Mouse (Mus musculus): ENCODE measurements around the gene Rpe. TPM values are rescaled to one million over a fixed set of nuclear protein-coding genes. Genes with fewer than 3 reads are reported as not detected.

Rpe gene
- 48.4 and 51.4 TPM in 2 replicates for polyA plus RNA-seq (2016; fragmentation: Nextera tagmentation; extraction: Ambion mirVana)

GRCm38 (mm10) chr1:66700693-66701575 is at the start of gene Rpe:
Rpe (plus strand) TSS chr1:66700831.
- Histone ChIP-seq H3K4me1 (peaks cover 15% of the 10 kb centered on the region), H3K27me3 (no peaks in the 10 kb centered on the region), H3K9me3 (replicated peaks) (no peaks in the 10 kb centered on the region), H3K27ac (peak within 1 kb of the TSS; percentile 81), H3K4me2 (replicated peaks) (peak within 1 kb of the TSS; percentile 64), H3K4me3 (peak within 1 kb of the TSS; percentile 86), H3K9ac (peak within 1 kb of the TSS; percentile 78), H3K36me3 (no peaks in the 10 kb centered on the region)
- peak; percentile 100 for ATAC-seq (ENCODE audit: low FRiP score)
- under 1% methylated on average over 73 of the region's 73 CpGs for whole genome bisulfite sequencing

GRCm38 (mm10) chr1:66655119-66655746 is 45.4 kb upstream of the Rpe start:
- H3K27ac ChIP-seq: peak overlapping the region; percentile 66
- H3K9ac ChIP-seq: no peak overlapping the region
- no peaks in the 10 kb centered on the region for H3K27me3 ChIP-seq
- peaks cover 8% of the 10 kb centered on the region for H3K4me1 ChIP-seq
- no peak overlapping the region for H3K4me2 ChIP-seq (replicated peaks)
- ATAC-seq (ENCODE audit: low FRiP score): peak; percentile 98
- no peak overlapping the region for H3K4me3 ChIP-seq
- H3K9me3 ChIP-seq (replicated peaks): no peaks in the 10 kb centered on the region
- H3K36me3 ChIP-seq: no peaks in the 10 kb centered on the region
- 39% methylated on average over 4 of the region's 4 CpGs for WGBS

- Histone ChIP-seq H3K4me2 (replicated peaks) (no peak overlapping the region), H3K9ac (no peak overlapping the region), H3K27me3 (no peaks in the 10 kb centered on the region), H3K27ac (no peak overlapping the region), H3K36me3 (no peaks in the 10 kb centered on the region), H3K4me1 (peaks cover 8% of the 10 kb centered on the region), H3K4me3 (no peak overlapping the region), H3K9me3 (replicated peaks) (no peaks in the 10 kb centered on the region)
- ATAC-seq (ENCODE audit: low FRiP score): peak; percentile 55; the same call in 1 of the 2 replicates
Measured at GRCm38 (mm10) chr1:66655747-66656119, 44.9 kb upstream of the Rpe start.

GRCm38 (mm10) chr1:66671475-66671874 is 29.2 kb upstream of the Rpe start:
- H3K9me3 ChIP-seq (replicated peaks): no peaks in the 10 kb centered on the region
- no peaks in the 10 kb centered on the region for H3K4me1 ChIP-seq
- WGBS: 61% methylated on average over 7 of the region's 7 CpGs

GRCm38 (mm10) chr1:66672812-66673211 is 27.8 kb upstream of the Rpe start:
- Histone ChIP-seq H3K4me2 (replicated peaks) (no peak overlapping the region), H3K27ac (no peak overlapping the region), H3K36me3 (no peaks in the 10 kb centered on the region), H3K4me3 (no peak overlapping the region), H3K9me3 (replicated peaks) (no peaks in the 10 kb centered on the region), H3K4me1 (no peaks in the 10 kb centered on the region), H3K9ac (no peak overlapping the region), H3K27me3 (no peaks in the 10 kb centered on the region)
- no peak for ATAC-seq (ENCODE audit: low FRiP score)
- 92% methylated on average over 7 of the region's 7 CpGs for whole genome bisulfite sequencing

More at GRCm38 (mm10) chr1:66671475-66671874, 29.2 kb upstream of the Rpe start:
- Histone ChIP-seq H3K27me3 (no peaks in the 10 kb centered on the region), H3K9ac (no peak overlapping the region), H3K27ac (no peak overlapping the region), H3K36me3 (no peaks in the 10 kb centered on the region), H3K4me2 (replicated peaks) (no peak overlapping the region), H3K4me3 (no peak overlapping the region)
- ATAC-seq (ENCODE audit: low FRiP score): no peak

DNA sequence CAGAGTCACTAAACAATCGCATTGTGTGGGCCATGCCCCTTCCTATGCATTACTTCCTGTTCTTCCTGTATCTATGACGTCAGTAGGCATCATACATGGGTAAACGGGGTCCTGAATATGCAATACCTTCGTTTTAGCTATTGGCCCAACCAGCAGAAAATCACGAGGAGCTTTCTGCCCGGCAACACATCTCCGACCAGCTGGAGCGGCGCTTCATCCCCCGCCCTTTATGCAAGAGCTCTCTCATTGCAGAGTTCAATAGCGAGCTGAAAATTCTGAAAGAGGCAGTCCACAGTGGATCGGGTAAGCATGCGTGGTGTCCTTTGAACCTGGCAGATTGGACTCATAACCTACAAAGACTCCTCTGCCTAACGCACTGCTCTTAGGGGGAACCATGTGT is 22.7 kb upstream of the Rpe start:
- no peak for ATAC-seq (ENCODE audit: low FRiP score)
- Histone ChIP-seq H3K4me2 (replicated peaks) (no peak overlapping the region), H3K27ac (no peak overlapping the region), H3K36me3 (no peaks in the 10 kb centered on the region), H3K9ac (no peak overlapping the region), H3K27me3 (no peaks in the 10 kb centered on the region), H3K9me3 (replicated peaks) (no peaks in the 10 kb centered on the region), H3K4me3 (no peak overlapping the region), H3K4me1 (no peaks in the 10 kb centered on the region)
- WGBS: 74% methylated on average over 14 of the region's 14 CpGs

GRCm38 (mm10) chr1:66678662-66679061 is 22.0 kb upstream of the Rpe start:
- ATAC-seq (ENCODE audit: low FRiP score): no peak
- no peak overlapping the region for H3K27ac ChIP-seq
- H3K4me1 ChIP-seq: no peaks in the 10 kb centered on the region
- no peak overlapping the region for H3K4me3 ChIP-seq
- 48% methylated on average over 2 of the region's 2 CpGs for WGBS
- no peaks in the 10 kb centered on the region for H3K36me3 ChIP-seq
- H3K9me3 ChIP-seq (replicated peaks): no peaks in the 10 kb centered on the region
- H3K4me2 ChIP-seq (replicated peaks): no peak overlapping the region
- no peaks in the 10 kb centered on the region for H3K27me3 ChIP-seq
- no peak overlapping the region for H3K9ac ChIP-seq

- H3K36me3 ChIP-seq: no peaks in the 10 kb centered on the region
- 83% methylated on average over 5 of the region's 5 CpGs for WGBS
- H3K4me1 ChIP-seq: no peaks in the 10 kb centered on the region
- H3K4me3 ChIP-seq: no peak overlapping the region
- no peak overlapping the region for H3K9ac ChIP-seq
- no peak for ATAC-seq (ENCODE audit: low FRiP score)
- no peaks in the 10 kb centered on the region for H3K27me3 ChIP-seq
- no peaks in the 10 kb centered on the region for H3K9me3 ChIP-seq (replicated peaks)
- H3K27ac ChIP-seq: no peak overlapping the region
- H3K4me2 ChIP-seq (replicated peaks): no peak overlapping the region
Measured at GRCm38 (mm10) chr1:66682974-66683373, 17.7 kb upstream of the Rpe start.

- Histone ChIP-seq H3K27ac (no peak overlapping the region), H3K4me3 (no peak overlapping the region), H3K4me1 (no peaks in the 10 kb centered on the region), H3K9me3 (replicated peaks) (no peaks in the 10 kb centered on the region), H3K36me3 (no peaks in the 10 kb centered on the region), H3K27me3 (no peaks in the 10 kb centered on the region), H3K9ac (no peak overlapping the region), H3K4me2 (replicated peaks) (no peak overlapping the region)
- WGBS: 65% methylated on average over 3 of the region's 3 CpGs
- ATAC-seq (ENCODE audit: low FRiP score): no peak
Measured at GRCm38 (mm10) chr1:66691772-66692171, 8.9 kb upstream of the Rpe start.

DNA sequence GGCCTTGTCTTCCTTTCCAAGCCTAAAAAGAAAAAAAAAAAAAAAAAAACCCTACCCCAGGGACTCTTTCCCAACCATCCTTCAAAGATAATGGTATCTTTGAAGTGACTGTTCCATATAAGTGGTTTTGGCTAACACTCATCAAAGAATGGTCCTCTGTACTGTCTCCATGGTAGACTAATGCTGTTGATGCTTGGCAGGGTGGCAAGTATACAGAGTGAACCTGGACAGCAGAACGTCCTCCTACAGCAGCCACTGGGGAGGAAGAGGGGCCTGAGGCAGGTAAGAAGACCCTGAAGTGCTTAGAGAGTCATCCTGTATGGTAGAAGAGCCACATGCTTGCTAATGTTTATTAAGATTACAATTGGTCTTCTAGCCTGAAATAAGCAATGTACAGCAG is 8.3 kb upstream of the Rpe start:
- no peak overlapping the region for H3K4me3 ChIP-seq
- H3K4me2 ChIP-seq (replicated peaks): no peak overlapping the region
- H3K9ac ChIP-seq: no peak overlapping the region
- H3K27me3 ChIP-seq: no peaks in the 10 kb centered on the region
- no peaks in the 10 kb centered on the region for H3K4me1 ChIP-seq
- no peak for ATAC-seq (ENCODE audit: low FRiP score)
- no peak overlapping the region for H3K27ac ChIP-seq
- WGBS: 81% methylated on average over 1 of the region's 1 CpGs
- no peaks in the 10 kb centered on the region for H3K9me3 ChIP-seq (replicated peaks)
- no peaks in the 10 kb centered on the region for H3K36me3 ChIP-seq

DNA sequence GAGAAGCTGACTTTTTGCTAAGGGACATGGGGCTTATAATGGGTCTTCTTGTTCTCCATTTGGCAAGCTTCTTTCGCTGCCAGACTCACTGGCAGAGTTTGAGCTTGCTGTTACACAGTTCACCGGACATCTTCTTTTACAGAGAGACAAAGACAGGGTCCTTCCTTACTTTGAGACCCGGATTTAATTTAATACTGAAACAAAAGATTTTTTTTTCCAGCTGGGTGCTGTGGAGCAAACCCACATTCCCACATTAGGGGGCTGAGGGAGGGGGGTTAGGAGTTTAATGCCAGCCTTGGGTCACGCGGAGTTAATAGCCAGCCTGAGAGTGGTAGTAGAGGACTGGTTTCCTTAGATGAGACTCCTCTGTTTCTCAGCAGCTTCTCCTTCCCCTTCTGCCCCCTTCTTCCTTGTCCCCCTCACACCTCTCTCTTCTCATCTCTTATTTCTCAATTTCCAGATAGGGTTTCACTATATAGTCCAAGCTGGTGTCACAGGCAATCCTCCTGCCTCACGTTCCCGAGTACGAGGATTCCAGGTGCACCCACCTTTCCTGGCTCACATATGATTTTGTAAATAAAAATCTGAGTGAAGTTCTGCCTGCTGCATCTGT is 7.7 kb upstream of the Rpe start:
- Histone ChIP-seq H3K27ac (no peak overlapping the region), H3K27me3 (no peaks in the 10 kb centered on the region), H3K4me3 (no peak overlapping the region), H3K36me3 (no peaks in the 10 kb centered on the region), H3K9me3 (replicated peaks) (no peaks in the 10 kb centered on the region), H3K4me2 (replicated peaks) (no peak overlapping the region), H3K9ac (no peak overlapping the region), H3K4me1 (no peaks in the 10 kb centered on the region)
- no peak; the same call in 1 of the 2 replicates for ATAC-seq (ENCODE audit: low FRiP score)
- 78% methylated on average over 8 of the region's 8 CpGs for WGBS

- no peak overlapping the region for H3K9ac ChIP-seq
- no peaks in the 10 kb centered on the region for H3K9me3 ChIP-seq (replicated peaks)
- H3K4me1 ChIP-seq: no peaks in the 10 kb centered on the region
- H3K36me3 ChIP-seq: no peaks in the 10 kb centered on the region
- no peak for ATAC-seq (ENCODE audit: low FRiP score)
- no peak overlapping the region for H3K4me3 ChIP-seq
- H3K27me3 ChIP-seq: no peaks in the 10 kb centered on the region
- H3K27ac ChIP-seq: no peak overlapping the region
- 81% methylated on average over 5 of the region's 5 CpGs for WGBS
- no peak overlapping the region for H3K4me2 ChIP-seq (replicated peaks)
Measured at GRCm38 (mm10) chr1:66694266-66694665, 6.4 kb upstream of the Rpe start.
